ENCODE assay signal across 7 mouse cellular contexts in genomic region chr11:31769804-31770654, GRCm38 (mm10).
DNase-seq lines count a peak whose midpoint lies in the region; ATAC-seq and TF ChIP-seq lines count a peak whose summit lies in the region.

No protein-coding gene starts in this region.

- intact Hi-C loops in heart, postnatal 14 days (cut with DNase I): no loop called here

- H3K4me3 ChIP-seq in layer of hippocampus, adult 2 months: no peak overlapping the region

- ATAC-seq in megakaryocyte progenitor cell, adult 5-6 weeks (replicated peaks; ENCODE audit: poor library complexity): peak; percentile 93

- H3K27ac ChIP-seq in layer of hippocampus, adult 2 months: peak overlapping the region; percentile 96

- no peak for TF ChIP-seq CTCF in layer of hippocampus, adult 2 months (conservative IDR thresholded peaks at IDR 0.05)

- peak; percentile 66 for DNase-seq in MEL-GATA-1-ER (ENCODE audit: extremely low read depth, low read depth)
- DNase-seq in adrenal gland, postnatal 36 days: peak; percentile 70 to 71
- DNase-seq in fibroblast of lung, adult 2 months (ENCODE audit: low read depth): peak; percentile 69
- DNase-seq in heart, postnatal 14 days: peak; percentile 67 to 72
- peak; percentile 55 to 62 for DNase-seq in layer of hippocampus, adult 2 months (ENCODE audit: low spot score in 2 of 2)
- no peak for DNase-seq in retina, embryonic 14.5 days (ENCODE audit: low spot score)
